Mouse (Mus musculus) cerebellum, adult (tissue): ENCODE measurements at regions not wholly inside any gene's neighbourhood (a gene's known extent, or its start where the extent isn't known, plus 50 kb on each side); places are given as distances from the start of the nearest gene placed in this dataset.
"Not testable (repeated sequence)": the region's sequence is repeated elsewhere in the genome, so short reads cannot be mapped to it uniquely, and the experiment has no call there.

Experiments used
- ATAC-seq: cut with Nextera tagmentation; 2 replicates; pipeline ENCODE4 v1.9.2; 2017; ENCODE audit warnings: mild to moderate bottlenecking, moderate library complexity, mixed read lengths; ENCODE audit not compliant: insufficient number of reproducible peaks, low FRiP score, low TSS enrichment

GRCm38 (mm10) chr17:13488608-13489324, 134.4 kb downstream of the Tcp10c start:
- ATAC-seq, result no peak

GRCm38 (mm10) chr17:13492239-13492638, 137.9 kb downstream of the Tcp10c start:
- not testable (repeated sequence) for ATAC-seq

- peak; percentile 47 for ATAC-seq
These were observed 138.4 kb downstream of the Tcp10c start for GRCm38 (mm10) chr17:13492649-13493277.

- ATAC-seq, result not testable (repeated sequence)
These were observed 139.5 kb downstream of the Tcp10c start for GRCm38 (mm10) chr17:13493866-13494265.

GRCm38 (mm10) chr17:13494475-13494874, 140.1 kb downstream of the Tcp10c start:
- ATAC-seq, result not testable (repeated sequence)

- not testable (repeated sequence) for ATAC-seq
These were observed 150.0 kb downstream of the Tcp10c start for GRCm38 (mm10) chr17:13504365-13504764.

GRCm38 (mm10) chr17:13504827-13505268, 150.5 kb downstream of the Tcp10c start:
- not testable (repeated sequence) for ATAC-seq

GRCm38 (mm10) chr17:13507397-13508063, 153.2 kb downstream of the Tcp10c start:
- not testable (repeated sequence) for ATAC-seq

GRCm38 (mm10) chr17:13519409-13520201, 165.2 kb downstream of the Tcp10c start:
- ATAC-seq, result not testable (repeated sequence)

- not testable (repeated sequence) for ATAC-seq
These were observed 178.2 kb downstream of the Tcp10c start for GRCm38 (mm10) chr17:13532579-13532978.

- ATAC-seq, result no peak
These were observed 186.3 kb downstream of the Tcp10c start for GRCm38 (mm10) chr17:13540446-13541241.

GRCm38 (mm10) chr17:13541249-13541648, 186.9 kb downstream of the Tcp10c start:
- ATAC-seq, result no peak

GRCm38 (mm10) chr17:13542261-13542660, 187.9 kb downstream of the Tcp10c start:
- ATAC-seq, result no peak

GRCm38 (mm10) chr17:13542856-13543255, 188.5 kb downstream of the Tcp10c start:
- ATAC-seq, result no peak

GRCm38 (mm10) chr17:13544036-13544795, 189.8 kb downstream of the Tcp10c start:
- ATAC-seq, result no peak

GRCm38 (mm10) chr17:13546249-13546648, 191.9 kb downstream of the Tcp10c start:
- no peak for ATAC-seq

GRCm38 (mm10) chr17:13546669-13547085, 192.3 kb downstream of the Tcp10c start:
- no peak for ATAC-seq

- no peak for ATAC-seq
These were observed 193.4 kb downstream of the Tcp10c start for GRCm38 (mm10) chr17:13547657-13548360.
